Mouse (Mus musculus) cortical plate, adult 2 months (tissue): Measurements from ENCODE around the gene Prickle1.

Experiments
- CTCF ChIP-seq: fragments of 200-500 bp; IDR thresholded peaks from 2 replicates; pipeline ENCODE4 v1.5.1; 2011; ENCODE audit warnings: mild to moderate bottlenecking, control low read depth, low read length; ENCODE audit not compliant: insufficient read depth; ENCODE audit errors: extremely low read depth
- POLR2A ChIP-seq: fragments of 200-500 bp; IDR thresholded peaks from 2 replicates; pipeline ENCODE4 v1.6.1; 2011; ENCODE audit warnings: mild to moderate bottlenecking, low read length, control low read depth; ENCODE audit not compliant: insufficient read depth; ENCODE audit errors: extremely low read depth

DNA sequence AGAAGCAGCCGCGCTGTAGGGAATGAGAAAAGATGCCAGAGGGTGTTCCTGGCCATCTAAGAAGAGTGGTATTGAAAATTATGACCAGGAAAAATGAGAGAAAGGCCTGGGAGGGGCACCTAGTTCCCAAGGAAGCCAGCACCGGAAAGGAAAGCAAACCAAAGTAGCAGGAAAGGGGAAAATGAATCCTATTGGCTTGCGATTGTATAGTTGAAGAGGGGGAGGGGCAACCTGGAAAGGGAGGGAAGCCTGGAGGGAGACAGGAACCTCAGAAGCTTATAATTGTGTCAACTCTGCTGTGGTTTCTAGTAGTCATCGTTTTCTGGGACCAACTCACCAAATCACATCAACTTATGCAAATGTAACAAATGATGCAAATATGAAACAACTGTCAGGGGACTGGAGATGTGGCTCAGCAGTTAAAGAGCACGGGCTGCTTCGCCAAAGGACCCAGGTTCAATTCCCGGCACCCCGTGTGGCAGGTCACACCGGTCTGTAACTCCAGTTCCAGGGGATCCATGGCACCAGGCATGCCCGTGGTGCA, 78.6 kb downstream of the Prickle1 start:
- TF ChIP-seq CTCF (no peak), POLR2A (no peak)
